Mouse (Mus musculus): ENCODE measurements around the gene Rsad1. TPM values are rescaled to one million over a fixed set of nuclear protein-coding genes. Genes with fewer than 3 reads are reported as not detected.

Gene Rsad1
- total and polyA plus RNA-seq, 3 experiments, result 4.2 to 5.6 (median 4.8) TPM

DNA sequence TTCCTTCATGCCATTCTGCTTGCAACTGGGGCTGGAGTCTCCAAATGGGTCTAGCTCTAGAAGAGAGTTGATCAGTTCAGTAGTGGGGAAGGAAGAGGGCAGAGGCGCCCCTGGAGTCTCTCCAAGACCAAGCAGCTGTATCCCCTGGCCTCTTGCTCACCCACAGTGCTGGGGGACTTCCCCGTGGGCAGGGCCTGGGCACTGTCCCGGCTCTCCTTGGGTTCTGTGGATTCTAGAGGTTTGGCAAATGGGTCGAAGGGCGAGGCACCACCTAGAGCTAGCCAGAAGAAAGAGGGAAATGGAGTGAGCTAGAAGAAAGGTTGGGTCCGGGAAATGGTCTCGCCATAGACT is 57.3 kb downstream of the Rsad1 start:
- no peak overlapping the region for H3K4me3 ChIP-seq (ENCODE audit: low read depth, low read length)
- ATAC-seq (ENCODE audit: extremely low read depth, insufficient number of reproducible peaks, low FRiP score, poor library complexity, severe bottlenecking), result no peak

DNA sequence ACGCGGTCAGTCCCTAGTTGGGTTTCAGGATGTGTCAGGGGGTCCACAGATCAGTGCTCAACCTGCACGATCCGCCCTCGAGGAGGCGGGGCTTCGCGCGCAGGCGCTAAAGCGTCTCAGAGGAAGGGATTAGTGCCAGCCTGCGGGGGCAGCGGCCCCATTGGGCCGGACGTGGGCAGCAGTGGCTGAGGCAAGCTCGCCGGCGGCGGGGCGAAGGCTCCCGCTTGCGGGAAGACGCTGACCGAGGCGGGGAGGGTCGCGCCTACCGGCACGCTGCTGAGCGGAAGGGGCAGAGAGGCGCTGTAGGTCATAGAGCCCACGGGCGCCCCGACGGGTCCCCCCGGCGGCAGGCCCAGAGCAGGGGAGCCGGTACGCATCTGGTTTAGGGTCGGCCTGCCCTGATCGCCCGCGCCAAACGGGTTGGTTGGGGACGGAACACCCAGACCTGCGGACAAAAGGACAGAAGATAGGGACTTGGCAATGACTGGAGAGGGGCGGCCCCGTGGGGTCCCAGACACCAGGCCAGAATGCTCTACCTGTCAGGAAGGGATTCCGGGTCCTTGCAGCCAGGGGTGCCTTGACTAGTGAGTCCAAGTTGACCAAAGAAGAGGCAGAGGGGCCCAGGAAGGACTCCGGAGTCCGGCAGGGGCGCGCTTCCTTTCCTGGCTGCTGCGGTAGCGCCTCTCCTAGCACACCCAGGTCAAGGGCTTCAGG is 57.9 kb downstream of the Rsad1 start:
- H3K27me3 ChIP-seq (ENCODE audit: insufficient read depth, low read length), result peaks cover 20% of the 10 kb centered on the region
- no peaks in the 10 kb centered on the region for H3K36me3 ChIP-seq (replicated peaks)
- H3K4me1 ChIP-seq (ENCODE audit: insufficient read depth, low read depth, low read length), result no peaks in the 10 kb centered on the region
- DNase-seq (ENCODE audit: low spot score), result no peak
- no peak overlapping the region for H3K4me3 ChIP-seq (ENCODE audit: low read depth, low read length)
- TF ChIP-seq POLR2AphosphoS5 (IDR thresholded peaks at IDR 0.05; ENCODE audit: insufficient replicate concordance, low read depth, low read length) (no peak), GATA2 (IDR thresholded peaks at IDR 0.05; ENCODE audit: borderline replicate concordance, low read depth, low read length) (no peak), CTCF (IDR thresholded peaks at IDR 0.05; ENCODE audit: low read depth, low read length) (no peak), GATA1 (IDR thresholded peaks at IDR 0.05; ENCODE audit: borderline replicate concordance, low read length) (no peak), TAL1 (conservative IDR thresholded peaks at IDR 0.05; ENCODE audit: low read depth, low read length) (no peak)
- no peaks in the 10 kb centered on the region for H3K9me3 ChIP-seq (replicated peaks)
- ATAC-seq (ENCODE audit: extremely low read depth, insufficient number of reproducible peaks, low FRiP score, poor library complexity, severe bottlenecking), result no peak

More for the DNA sequence above, 57.3 kb downstream of the Rsad1 start:
- Histone ChIP-seq H3K9me3 (replicated peaks) (no peaks in the 10 kb centered on the region), H3K4me1 (ENCODE audit: insufficient read depth, low read depth, low read length) (no peaks in the 10 kb centered on the region), H3K36me3 (replicated peaks) (no peaks in the 10 kb centered on the region), H3K27me3 (ENCODE audit: insufficient read depth, low read length) (peaks cover 20% of the 10 kb centered on the region)
- no peak for TF ChIP-seq CTCF (IDR thresholded peaks at IDR 0.05; ENCODE audit: low read depth, low read length)
- TF ChIP-seq GATA1 (IDR thresholded peaks at IDR 0.05; ENCODE audit: borderline replicate concordance, low read length), result no peak
- no peak for TF ChIP-seq GATA2 (IDR thresholded peaks at IDR 0.05; ENCODE audit: borderline replicate concordance, low read depth, low read length)
- no peak for TF ChIP-seq TAL1 (conservative IDR thresholded peaks at IDR 0.05; ENCODE audit: low read depth, low read length)
- TF ChIP-seq POLR2AphosphoS5 (IDR thresholded peaks at IDR 0.05; ENCODE audit: insufficient replicate concordance, low read depth, low read length), result no peak
- DNase-seq (ENCODE audit: low spot score), result no peak

Other genes with a start within 250 kb of the Rsad1 start
- gene Luc7l3, start 227.3 kb downstream of the Rsad1 start, total RNA-seq (2014; fragmentation: Nextera tagmentation), result 238 and 283 TPM in 2 replicates
- gene Luc7l3, start 227.3 kb downstream of the Rsad1 start, total RNA-seq (2017), result 170 and 260 TPM in 2 replicates
- 26.4 and 38.7 TPM in 2 replicates for gene Luc7l3, start 227.3 kb downstream of the Rsad1 start, polyA plus RNA-seq (2012)
- gene Ankrd40, start 221.3 kb downstream of the Rsad1 start, total RNA-seq (2014; fragmentation: Nextera tagmentation), result 34.4 and 46.0 TPM in 2 replicates
- gene Ankrd40, start 221.3 kb downstream of the Rsad1 start, total RNA-seq (2017), result 46.4 and 48.4 TPM in 2 replicates
- 75.8 and 90.9 TPM in 2 replicates for gene Ankrd40, start 221.3 kb downstream of the Rsad1 start, polyA plus RNA-seq (2012)
- gene Abcc3, start 156.3 kb downstream of the Rsad1 start, total RNA-seq (2014; fragmentation: Nextera tagmentation), result not detected in 2 replicates
- gene Abcc3, start 156.3 kb downstream of the Rsad1 start, total RNA-seq (2017), result 0.17 and 0.27 TPM in 2 replicates
- gene Abcc3, start 156.3 kb downstream of the Rsad1 start, polyA plus RNA-seq (2012), result not detected in 2 replicates
- gene Cacna1g, start 75.1 kb downstream of the Rsad1 start, total RNA-seq (2014; fragmentation: Nextera tagmentation), result 38.4 TPM in 1 of 2 replicates, not detected in the other
- gene Cacna1g, start 75.1 kb downstream of the Rsad1 start, total RNA-seq (2017), result 0.49 TPM in 1 of 2 replicates, not detected in the other
- gene Cacna1g, start 75.1 kb downstream of the Rsad1 start, polyA plus RNA-seq (2012), result 0.01 TPM in 1 of 2 replicates, not detected in the other
- gene Spata20, start 63.1 kb downstream of the Rsad1 start, total RNA-seq (2014; fragmentation: Nextera tagmentation), result not detected in 2 replicates
- gene Spata20, start 63.1 kb downstream of the Rsad1 start, total RNA-seq (2017), result not detected in 2 replicates
- gene Spata20, start 63.1 kb downstream of the Rsad1 start, polyA plus RNA-seq (2012), result not detected in 2 replicates
- gene Epn3, start 49.3 kb downstream of the Rsad1 start, total RNA-seq (2014; fragmentation: Nextera tagmentation), result not detected in 2 replicates
- not detected in 2 replicates for gene Epn3, start 49.3 kb downstream of the Rsad1 start, total RNA-seq (2017)
- gene Epn3, start 49.3 kb downstream of the Rsad1 start, polyA plus RNA-seq (2012), result not detected in 2 replicates
- not detected in 2 replicates for gene Mycbpap, start 27.5 kb downstream of the Rsad1 start, total RNA-seq (2014; fragmentation: Nextera tagmentation)
- 0.06 TPM in 1 of 2 replicates, not detected in the other for gene Mycbpap, start 27.5 kb downstream of the Rsad1 start, total RNA-seq (2017)
- not detected in 2 replicates for gene Mycbpap, start 27.5 kb downstream of the Rsad1 start, polyA plus RNA-seq (2012)
- not detected in 2 replicates for gene Chad, start 15.8 kb upstream of the Rsad1 start, total RNA-seq (2014; fragmentation: Nextera tagmentation)
- 0.06 and 0.11 TPM in 2 replicates for gene Chad, start 15.8 kb upstream of the Rsad1 start, total RNA-seq (2017)
- not detected in 2 replicates for gene Chad, start 15.8 kb upstream of the Rsad1 start, polyA plus RNA-seq (2012)
- 1.4 and 1.6 TPM in 2 replicates for gene Acsf2, start 52.6 kb upstream of the Rsad1 start, total RNA-seq (2014; fragmentation: Nextera tagmentation)
- gene Acsf2, start 52.6 kb upstream of the Rsad1 start, total RNA-seq (2017), result 0.27 and 0.81 TPM in 2 replicates
- 1.5 and 1.6 TPM in 2 replicates for gene Acsf2, start 52.6 kb upstream of the Rsad1 start, polyA plus RNA-seq (2012)
- 107 and 120 TPM in 2 replicates for gene Lrrc59, start 80.5 kb upstream of the Rsad1 start, total RNA-seq (2014; fragmentation: Nextera tagmentation)
- 106 and 117 TPM in 2 replicates for gene Lrrc59, start 80.5 kb upstream of the Rsad1 start, total RNA-seq (2017)
- 146 and 181 TPM in 2 replicates for gene Lrrc59, start 80.5 kb upstream of the Rsad1 start, polyA plus RNA-seq (2012)
- gene Mrpl27, start 104.5 kb upstream of the Rsad1 start, total RNA-seq (2014; fragmentation: Nextera tagmentation), result 19.5 and 26.2 TPM in 2 replicates
- 54.7 and 70.9 TPM in 2 replicates for gene Mrpl27, start 104.5 kb upstream of the Rsad1 start, total RNA-seq (2017)
- gene Mrpl27, start 104.5 kb upstream of the Rsad1 start, polyA plus RNA-seq (2012), result 66.3 and 70.6 TPM in 2 replicates
- 14.4 and 17.9 TPM in 2 replicates for gene Eme1, start 104.7 kb upstream of the Rsad1 start, total RNA-seq (2014; fragmentation: Nextera tagmentation)
- 39.0 and 42.0 TPM in 2 replicates for gene Eme1, start 104.7 kb upstream of the Rsad1 start, total RNA-seq (2017)
- 25.8 and 29.4 TPM in 2 replicates for gene Eme1, start 104.7 kb upstream of the Rsad1 start, polyA plus RNA-seq (2012)
- 4.5 and 9.9 TPM in 2 replicates for gene Xylt2, start 128.3 kb upstream of the Rsad1 start, total RNA-seq (2014; fragmentation: Nextera tagmentation)
- gene Xylt2, start 128.3 kb upstream of the Rsad1 start, total RNA-seq (2017), result 6.6 and 7.0 TPM in 2 replicates
- gene Xylt2, start 128.3 kb upstream of the Rsad1 start, polyA plus RNA-seq (2012), result 14.7 and 16.4 TPM in 2 replicates
- gene Gm11541, start 155.2 kb upstream of the Rsad1 start, total RNA-seq (2014; fragmentation: Nextera tagmentation), result not detected in 2 replicates
- gene Gm11541, start 155.2 kb upstream of the Rsad1 start, total RNA-seq (2017), result 0.06 and 0.33 TPM in 2 replicates
- gene Gm11541, start 155.2 kb upstream of the Rsad1 start, polyA plus RNA-seq (2012), result not detected in 2 replicates
- gene Cdc34b, start 192.5 kb upstream of the Rsad1 start, total RNA-seq (2014; fragmentation: Nextera tagmentation), result not detected in 2 replicates
- gene Cdc34b, start 192.5 kb upstream of the Rsad1 start, total RNA-seq (2017), result 0.27 TPM in 1 of 2 replicates, not detected in the other
- gene Cdc34b, start 192.5 kb upstream of the Rsad1 start, polyA plus RNA-seq (2012), result 0.13 TPM in 1 of 2 replicates, not detected in the other
- not detected in 2 replicates for gene Tmem92, start 233.4 kb upstream of the Rsad1 start, total RNA-seq (2014; fragmentation: Nextera tagmentation)
- gene Tmem92, start 233.4 kb upstream of the Rsad1 start, total RNA-seq (2017), result 0.16 TPM in 1 of 2 replicates, not detected in the other
- not detected in 2 replicates for gene Tmem92, start 233.4 kb upstream of the Rsad1 start, polyA plus RNA-seq (2012)

Measured in G1E (cell line).